Mouse (Mus musculus) layer of hippocampus, postnatal 25 days (tissue): ENCODE results near the gene Tbc1d1. TPM values are rescaled to one million over a fixed set of nuclear protein-coding genes. Genes with fewer than 3 reads are reported as not detected.

Experiments used
- DNase-seq, 2 experiments: peaks; one replicate each; pipeline ENCODE4 v3.0.0; 2022; ENCODE audit warnings: mixed read lengths in 2 of 2, low spot score in 1 of 2; ENCODE audit errors: extremely low spot score in 1 of 2
- total RNA-seq, 2 experiments: library from RNA; stranded (reverse); gene quantifications; 2 replicates each; pipeline ENCODE4 v1.2.3; 2021

Tbc1d1 gene
- total RNA-seq = 10 to 100 TPM; 26.9 to 32.4 TPM

DNA sequence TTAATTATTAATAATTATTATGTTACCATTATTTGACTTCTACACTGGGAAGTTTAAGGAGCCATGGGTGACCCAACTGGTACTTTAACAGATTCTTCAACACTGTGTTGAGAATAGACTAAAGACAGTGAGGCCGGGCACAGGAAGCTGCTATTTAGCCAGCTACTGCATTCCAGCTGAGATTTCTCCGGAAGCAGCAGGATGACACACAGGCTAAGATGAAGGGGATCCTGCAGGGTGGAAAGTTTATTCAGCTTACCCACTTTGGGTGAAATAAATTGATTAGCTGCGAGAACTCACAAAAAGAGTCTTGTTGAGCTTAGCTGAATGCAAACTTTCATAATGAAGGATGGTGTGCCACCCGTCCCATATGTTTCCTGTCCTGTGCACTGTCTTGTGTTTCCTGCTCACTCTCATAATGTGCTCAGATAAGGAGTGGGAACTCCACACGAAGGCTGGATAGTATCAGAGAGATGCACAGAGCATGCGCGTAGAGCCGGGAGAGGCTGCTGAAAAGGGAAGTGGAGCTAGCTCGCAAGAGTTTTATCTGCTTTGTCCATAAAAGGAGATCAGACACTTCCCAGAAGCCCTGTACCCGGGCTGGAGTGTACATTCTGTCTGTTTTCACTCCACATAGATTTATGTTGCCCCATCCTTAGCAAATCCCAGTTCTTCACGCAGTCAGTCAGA is at the start of gene Tbc1d1:
Gene Tbc1d1 (plus strand): TSS at position 445 of the 690 bp plus-strand sequence.
- DNase-seq = no peak

DNA sequence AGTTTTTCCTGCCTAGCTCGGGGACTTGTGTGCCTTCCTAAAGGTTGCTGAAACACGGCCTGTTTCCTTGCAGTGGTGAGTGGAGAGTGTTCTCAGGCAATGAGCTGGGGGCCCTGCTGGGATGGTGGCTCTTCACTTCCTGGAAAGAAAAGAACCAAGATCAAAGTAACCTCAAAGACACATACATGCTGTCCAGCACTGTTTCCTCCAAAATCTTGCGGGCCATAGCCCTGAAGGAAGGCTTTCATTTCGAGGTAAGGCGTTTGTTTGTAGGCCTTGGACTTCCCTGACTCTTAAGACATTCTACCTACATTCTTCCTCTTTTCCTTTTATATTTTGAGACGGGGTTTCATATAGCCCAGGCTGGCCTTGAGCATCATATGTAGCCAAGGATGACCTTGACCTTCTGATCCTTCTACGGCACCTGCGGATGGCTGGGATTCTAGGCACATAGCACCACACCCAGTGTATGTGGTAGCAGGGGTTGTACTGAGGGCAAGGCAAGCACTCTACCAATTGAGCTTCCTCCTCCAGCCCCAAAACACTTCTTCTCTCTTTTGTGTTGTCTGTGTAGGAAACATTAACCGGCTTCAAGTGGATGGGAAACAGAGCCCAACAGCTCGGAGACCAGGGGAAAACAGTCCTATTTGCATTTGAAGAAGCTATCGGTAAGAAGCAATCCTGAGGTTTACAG is 48.4 kb upstream of the Tbc1d1 start:
- no peak for DNase-seq

DNA sequence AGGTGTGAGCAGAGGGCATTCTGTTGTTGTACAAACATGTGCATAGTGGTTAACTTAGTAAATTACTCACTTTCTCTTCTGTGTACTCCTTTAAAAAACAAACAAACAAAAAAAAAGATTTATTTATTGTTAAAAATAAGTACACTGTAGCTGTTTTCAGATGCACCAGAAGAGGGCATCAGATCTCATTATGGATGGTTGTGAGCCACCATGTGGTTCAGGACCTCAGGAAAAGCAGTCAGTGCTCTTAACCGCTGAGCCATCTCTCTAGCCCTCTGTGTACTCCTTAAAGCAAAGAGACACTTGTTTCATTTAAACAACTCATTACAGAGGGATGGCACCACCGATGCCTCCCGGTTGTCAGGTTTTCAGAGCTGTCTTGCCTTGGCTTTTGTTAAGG is 46.9 kb upstream of the Tbc1d1 start:
- no peak for DNase-seq

DNA sequence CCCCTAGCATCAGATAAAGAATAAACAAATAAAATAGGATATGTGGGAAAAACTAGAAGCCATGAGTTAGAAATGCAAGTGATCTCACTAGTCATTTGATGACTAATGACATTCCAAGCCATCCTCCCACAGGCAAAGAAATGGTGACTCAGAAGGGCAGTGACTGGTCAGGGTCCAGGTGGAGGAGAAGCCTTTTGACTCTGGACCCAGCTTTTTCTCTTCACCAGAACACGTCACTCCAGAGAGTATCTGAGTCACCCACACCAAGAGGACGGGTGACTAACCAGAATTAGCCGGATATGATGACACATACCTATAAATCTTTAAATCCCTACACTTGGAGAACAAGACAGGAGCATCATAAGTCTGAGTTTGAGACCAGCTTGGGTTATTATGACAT is 43.7 kb upstream of the Tbc1d1 start:
- DNase-seq = no peak

DNA sequence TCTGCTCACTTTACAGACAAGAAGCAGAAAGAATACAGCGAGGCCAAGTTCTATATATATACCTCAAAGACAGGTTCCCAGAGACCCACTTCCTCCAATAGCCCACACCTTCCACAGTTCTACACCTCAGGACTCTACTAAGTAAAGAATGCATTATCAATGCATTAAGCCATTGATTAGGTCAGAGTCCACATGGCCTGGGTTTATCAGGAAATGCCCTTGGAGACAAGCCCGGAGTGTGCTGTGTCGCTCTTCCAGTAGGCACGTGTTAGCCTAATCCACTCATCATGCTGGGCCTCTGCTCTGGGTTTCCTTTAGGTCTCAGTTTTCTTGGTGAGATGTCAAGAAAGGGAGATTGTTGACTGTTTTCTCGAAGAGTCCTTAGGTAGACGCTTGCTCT is 41.9 kb upstream of the Tbc1d1 start:
- no peak for DNase-seq

DNA sequence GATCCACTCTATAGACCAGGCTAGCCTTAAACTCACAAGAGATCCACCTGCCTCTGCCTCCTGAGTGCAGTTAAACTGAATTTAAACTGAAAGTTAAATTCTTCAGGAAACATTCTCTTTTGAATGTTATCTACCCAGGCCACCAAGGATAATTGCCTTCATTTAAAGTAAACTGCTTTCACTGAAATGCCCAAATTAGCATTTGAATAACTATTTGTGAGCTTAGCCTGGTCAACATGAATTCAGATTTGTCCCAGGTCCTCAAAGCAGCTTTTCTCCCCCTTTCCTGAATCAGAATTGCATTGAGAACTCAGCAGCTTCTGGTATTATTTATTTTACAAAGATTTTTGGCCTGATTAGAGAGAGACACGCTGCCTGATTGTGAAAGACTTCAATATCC is 38.9 kb upstream of the Tbc1d1 start:
- no peak for DNase-seq

DNA sequence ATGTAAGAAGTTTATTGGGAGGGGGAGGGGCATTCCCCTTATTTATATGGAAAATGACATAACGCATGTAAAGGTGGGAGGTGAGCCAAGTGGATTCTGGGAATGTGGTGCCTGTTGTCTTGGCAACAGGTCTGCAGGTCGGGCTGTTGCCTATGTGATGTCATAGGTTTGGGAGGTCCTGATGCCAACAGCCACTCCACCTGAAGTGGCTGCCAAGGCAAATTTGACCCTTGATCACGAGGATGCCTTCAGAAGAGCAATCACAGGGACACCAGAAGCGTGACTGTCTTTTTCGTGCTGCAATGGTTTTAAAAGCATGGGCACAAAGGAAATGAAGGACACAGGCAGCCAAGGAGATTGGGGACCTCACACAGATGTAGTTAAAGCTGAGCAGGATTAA is 30.3 kb upstream of the Tbc1d1 start:
- DNase-seq = no peak

DNA sequence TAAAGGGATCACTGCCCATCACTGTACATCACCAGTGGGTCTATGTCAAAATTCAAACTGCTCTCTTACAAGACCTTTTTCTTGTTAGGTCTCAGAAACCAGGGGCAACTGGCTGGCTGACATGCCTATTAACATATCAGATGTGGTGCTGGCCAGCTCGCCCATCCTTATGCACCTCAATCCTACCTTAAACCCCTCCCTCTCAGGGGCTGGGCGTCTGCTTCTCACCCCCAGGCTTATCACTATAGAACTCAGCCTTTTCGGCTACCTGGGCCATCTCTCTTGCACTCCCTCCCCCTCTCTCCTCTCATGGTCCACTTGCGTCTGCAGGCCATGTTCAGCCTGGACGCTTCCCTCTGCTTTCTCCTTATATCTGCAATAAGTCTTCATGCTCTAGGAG is 24.6 kb upstream of the Tbc1d1 start:
- no peak for DNase-seq

DNA sequence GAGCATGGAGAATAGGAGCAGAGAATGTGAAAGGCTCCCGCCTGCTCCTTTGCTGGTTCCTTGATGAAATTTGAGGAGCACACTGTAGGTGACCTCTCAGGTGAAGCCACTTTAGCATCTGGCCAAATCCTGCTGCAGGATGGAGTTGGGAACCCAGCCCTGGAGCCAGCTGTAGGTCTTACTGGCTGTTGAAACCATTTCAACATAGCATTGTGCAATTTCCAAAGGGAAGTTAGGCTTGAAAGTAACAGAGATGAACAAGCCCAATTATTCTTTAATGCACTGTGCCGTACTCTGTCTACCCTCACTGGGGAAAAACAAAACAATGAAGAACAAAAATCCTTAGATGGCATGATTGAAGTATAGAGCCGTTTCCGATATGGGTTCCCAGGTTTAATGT is 22.2 kb upstream of the Tbc1d1 start:
- DNase-seq = no peak

DNA sequence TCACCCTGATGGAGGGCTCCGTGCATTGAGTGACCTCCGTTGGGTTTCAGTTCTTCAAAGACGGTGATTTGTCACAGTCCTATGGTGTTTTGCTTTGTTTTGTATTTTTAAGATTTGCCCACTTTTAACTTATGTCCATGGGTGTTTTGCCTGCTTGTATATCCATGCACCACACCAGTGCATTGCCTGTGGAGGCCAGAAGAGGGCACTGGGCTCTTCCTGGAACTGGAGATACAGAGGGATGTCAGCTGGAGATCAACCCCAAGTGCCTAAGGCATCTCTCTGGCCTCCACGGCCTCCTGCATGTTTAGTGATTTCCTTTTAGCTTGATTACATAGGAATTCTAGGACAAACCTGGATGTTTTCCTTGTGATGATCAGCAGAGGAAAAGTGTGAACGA is 19.8 kb upstream of the Tbc1d1 start:
- no peak for DNase-seq

DNA sequence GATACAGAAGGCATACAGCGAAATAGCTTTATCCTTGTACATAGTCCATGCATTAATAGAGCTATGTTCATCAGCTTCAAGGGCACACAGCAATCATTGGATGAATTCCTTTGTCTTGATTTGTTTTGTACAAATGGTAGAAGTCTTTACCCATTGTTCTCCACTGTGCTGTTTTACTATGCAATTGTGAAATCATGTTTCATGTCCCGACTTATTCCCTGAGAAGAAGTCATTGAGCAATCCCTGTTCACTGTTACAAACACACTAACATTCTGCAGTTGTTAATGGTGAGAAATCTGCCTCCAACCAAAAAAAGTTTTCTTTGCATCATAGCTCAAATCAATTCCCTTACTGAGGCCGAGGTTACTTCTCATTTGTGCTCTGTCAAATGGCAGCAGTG is 15.9 kb upstream of the Tbc1d1 start:
- no peak for DNase-seq

DNA sequence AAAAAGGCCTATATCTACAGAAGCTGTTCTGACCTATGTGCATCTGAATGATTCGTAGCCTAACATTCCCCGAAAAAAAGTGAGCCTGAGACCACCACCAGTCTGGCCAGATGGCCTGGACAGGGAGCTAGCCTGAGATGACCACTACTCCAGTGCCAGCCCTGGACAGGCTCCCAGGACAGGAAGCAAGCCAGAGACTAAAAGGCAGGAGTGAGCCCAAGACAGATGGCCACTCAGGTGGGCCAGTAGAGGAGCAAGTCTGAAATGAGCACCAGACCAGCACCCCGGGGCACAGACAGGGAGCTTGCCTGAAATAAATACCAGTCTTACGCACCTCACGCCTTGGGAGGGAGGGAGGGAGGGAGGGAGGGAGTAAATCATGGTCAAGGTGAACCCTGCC is 11.8 kb upstream of the Tbc1d1 start:
- DNase-seq = no peak

DNA sequence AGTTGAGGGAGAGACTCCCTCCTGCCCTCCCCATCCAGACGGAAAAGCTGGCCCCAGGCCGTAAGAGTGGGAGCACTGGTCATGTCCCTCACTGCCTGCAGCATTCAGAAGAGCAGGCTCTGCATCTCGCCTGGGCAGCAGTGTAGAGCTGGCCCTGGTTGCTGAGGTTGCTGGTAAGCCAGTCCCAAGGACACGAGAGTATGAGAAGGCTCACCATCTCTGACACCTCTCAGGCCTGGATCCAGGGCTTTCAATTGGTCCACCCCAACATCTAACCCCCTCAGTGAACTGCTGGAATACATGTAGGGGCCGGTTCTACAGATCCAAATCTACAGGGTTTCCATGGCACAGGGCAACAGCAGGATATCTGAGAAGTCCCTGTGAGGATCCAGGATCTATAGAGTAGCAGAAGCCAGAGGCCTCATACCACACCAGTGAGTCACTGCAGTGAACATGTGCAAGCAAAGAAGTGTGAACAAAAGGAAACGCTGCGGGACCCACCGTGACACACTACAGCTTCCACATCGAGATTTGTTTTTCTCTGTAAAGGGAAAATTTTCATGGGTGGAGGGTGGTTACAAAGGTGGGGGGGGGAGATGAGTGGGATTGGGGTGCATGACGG is 9.6 kb upstream of the Tbc1d1 start:
- DNase-seq = no peak

DNA sequence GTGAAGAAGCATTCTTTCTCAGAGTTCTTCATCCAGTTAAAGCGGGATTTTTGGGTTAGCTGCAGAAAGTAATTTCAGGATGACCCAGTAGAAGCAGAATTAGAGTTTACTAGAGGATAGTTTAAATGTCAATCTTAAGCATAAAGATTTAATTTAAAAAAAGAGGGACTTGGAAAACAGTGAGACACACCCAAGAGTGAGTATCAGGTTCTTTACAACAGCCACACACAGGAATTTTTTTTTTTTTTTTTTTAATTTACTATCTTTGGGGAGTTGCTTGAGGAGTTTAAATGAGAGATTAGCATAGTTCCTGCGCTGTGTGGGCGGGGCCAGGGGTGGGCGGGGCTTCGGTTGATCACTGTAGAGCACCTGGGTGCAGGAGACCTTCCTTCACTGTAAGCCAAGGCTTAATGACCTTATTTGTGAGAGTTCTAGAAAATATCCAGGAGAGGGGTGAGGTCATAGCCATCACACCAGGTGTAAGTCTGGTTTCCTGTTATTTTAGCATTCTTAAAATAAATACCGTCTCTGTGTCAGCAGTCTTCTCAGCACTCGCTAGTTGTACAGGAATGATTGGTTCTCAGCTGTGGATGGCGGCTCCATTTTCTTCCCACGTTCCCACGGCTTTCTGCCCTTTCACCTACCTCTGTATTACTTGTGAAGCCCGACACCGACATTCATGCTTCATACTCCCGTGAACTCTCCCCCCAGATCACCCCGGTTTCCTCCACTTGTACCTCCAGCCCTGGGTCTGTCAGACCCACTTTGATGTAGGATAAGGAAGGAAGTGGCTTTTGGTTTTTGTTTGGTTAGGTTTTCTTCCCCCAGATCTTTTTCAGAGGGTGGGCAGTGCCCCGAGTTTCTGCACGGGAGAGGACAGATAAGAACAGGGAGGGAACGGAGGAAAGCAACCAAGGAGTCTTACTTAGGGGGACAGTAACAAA is 6.6 kb upstream of the Tbc1d1 start:
- DNase-seq = no peak

DNA sequence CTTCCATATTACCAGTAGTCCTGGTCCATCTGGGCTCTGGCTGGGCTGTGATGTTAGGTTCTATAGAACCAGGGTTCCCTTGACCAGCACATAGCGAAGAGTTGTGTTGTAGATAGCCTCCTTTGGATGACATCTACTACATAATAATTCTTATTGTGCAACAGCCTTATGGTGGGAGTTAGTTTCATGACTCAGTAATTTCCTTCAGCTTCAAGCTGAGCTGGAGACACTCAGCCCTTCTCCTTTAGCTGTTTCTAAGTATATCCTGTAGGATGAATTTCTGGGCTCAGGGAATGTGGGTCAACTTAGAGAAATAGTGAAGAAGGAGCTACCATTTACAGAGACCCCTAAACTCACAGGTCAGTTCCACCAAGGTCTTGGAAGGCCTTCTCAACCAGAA is 2.8 kb upstream of the Tbc1d1 start:
- DNase-seq = no peak

DNA sequence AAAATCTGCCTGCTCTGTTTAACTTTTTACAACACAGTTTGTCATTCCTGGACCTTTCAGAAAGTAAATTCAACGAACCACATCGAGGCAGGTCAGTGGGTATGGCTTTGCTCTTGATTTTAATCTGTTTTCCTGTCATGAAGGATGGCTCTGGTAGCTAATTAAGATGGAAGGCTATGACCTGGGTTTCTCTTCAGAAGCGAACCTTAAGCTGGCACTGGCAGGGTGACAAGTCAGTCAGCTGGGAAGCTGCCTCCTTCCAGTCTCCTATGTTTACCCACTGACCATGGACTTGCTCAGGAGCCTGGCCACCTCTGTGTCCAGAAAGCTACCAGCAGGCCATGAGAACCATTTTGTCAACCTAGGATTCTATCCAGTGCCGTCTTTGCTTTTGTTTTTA is 474 bp downstream of the Tbc1d1 start:
- DNase-seq = no peak

DNA sequence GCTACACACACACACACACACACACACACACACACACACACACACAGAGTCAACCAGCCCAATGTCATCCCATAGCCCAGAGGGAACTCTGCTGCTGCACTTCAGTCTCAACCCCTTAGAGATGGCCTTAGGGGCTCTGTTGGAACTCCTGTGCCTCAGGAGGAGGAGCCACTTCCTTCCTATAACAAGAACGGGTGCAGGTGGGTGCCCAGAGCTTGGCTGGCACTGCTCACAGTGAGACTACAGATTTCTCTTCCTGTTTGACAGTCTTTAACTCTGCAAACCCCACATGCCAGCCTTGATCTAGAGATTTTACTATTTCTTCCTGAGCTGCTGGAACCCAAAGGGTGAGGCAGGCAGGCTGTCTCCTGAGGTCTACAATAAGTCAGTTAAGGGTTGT is 1.8 kb downstream of the Tbc1d1 start:
- no peak for DNase-seq

DNA sequence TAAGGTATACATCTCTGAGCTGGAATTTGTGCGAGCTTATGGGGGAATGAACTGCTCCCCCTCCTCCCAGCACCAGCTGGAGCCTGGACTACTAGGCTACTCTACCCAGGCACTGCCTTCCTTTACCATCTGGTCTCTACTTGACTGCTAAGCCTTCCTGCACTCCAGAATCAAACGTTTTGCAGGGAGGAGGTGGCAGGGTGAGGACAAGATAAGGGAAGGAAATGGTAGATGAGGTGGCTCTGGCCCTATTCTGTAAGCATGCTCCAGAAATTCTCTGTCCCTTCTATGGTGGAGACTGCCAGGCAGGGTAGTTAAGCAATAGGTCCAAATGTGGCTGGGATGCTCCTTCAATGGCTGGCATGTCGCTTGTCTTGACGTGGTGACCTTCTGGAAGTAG is 2.4 kb downstream of the Tbc1d1 start:
- no peak for DNase-seq

DNA sequence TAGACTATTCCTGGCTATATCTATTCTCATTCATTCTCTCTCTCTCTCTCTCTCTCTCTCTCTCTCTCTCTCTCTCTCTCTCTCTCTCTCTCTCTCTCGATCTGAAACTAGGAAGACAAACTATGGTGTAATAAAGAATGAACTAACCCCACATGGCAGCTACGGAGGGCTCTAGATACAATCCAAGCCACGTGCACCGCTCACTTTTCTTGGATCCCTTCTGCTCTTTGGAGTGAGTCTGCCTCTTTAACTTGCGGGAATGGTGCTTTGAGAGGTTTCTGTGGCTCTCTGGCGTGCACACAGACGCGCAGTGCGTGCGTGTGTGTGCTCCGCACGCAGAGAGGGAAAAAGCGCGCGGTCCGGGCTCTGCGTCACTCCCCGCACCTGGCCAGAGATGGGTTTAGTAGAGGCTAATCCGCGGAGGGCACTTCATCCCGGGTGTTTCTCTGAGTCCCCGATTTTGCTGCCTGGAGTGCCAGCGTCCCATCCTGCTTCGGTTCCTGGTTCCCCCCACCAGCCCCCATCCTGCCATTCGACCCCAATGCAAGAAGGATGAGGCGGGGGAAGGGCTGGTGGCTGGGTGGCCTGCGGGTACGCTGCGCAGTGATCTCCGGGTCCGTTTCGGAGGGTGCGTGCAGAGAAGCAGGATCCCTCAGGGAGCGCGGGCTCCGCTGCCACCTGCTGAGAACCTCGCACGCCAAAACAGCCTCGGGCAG is 3.1 kb downstream of the Tbc1d1 start:
- DNase-seq = peak; percentile 33 to 59
